Mouse (Mus musculus) E14TG2a.4 (cell line): ENCODE results near the gene Mgat5b.

Source experiments
- CTCF ChIP-seq: conservative IDR thresholded peaks from 2 replicates; pipeline ENCODE4 v1.5.1; 2014; ENCODE audit warnings: low read length
- POU5F1 ChIP-seq: IDR thresholded peaks from 2 replicates; pipeline ENCODE4 v1.6.1; 2014; ENCODE audit warnings: low read length, borderline replicate concordance

- TF ChIP-seq CTCF (no peak), POU5F1 (no peak)
These were observed 111.4 kb downstream of the Mgat5b start for GRCm38 (mm10) chr11:117030018-117030417.
